Mouse (Mus musculus): ENCODE results near the gene Olfr1462. TPM values are rescaled to one million over a fixed set of nuclear protein-coding genes. Genes with fewer than 3 reads are reported as not detected.

Olfr1462 gene
- polyA plus RNA-seq (2015; fragmentation: Nextera tagmentation; extraction: Ambion mirVana) = not detected in 2 replicates

GRCm38 (mm10) chr19:13185434-13185833 lies at the start of gene Olfr1462:
Gene Olfr1462, plus strand, starts transcription at chr19:13185734.
- WGBS = 86% methylated on average over 1 of the region's 1 CpGs
- no peak for ATAC-seq (ENCODE audit: low FRiP score)
- no peak within 1 kb of the TSS for H3K9ac ChIP-seq
- peaks cover 11% of the 10 kb centered on the region for H3K9me3 ChIP-seq
- no peaks in the 10 kb centered on the region for H3K4me1 ChIP-seq (replicated peaks)
- H3K27ac ChIP-seq = no peak within 1 kb of the TSS
- no peak within 1 kb of the TSS for H3K4me2 ChIP-seq
- no peaks in the 10 kb centered on the region for H3K27me3 ChIP-seq
- no peak within 1 kb of the TSS for H3K4me3 ChIP-seq
- H3K36me3 ChIP-seq = no peaks in the 10 kb centered on the region

GRCm38 (mm10) chr19:13149449-13149848 lies 36.1 kb upstream of the Olfr1462 start, which contains the start of gene Olfr1459:
Gene Olfr1459, minus strand, starts transcription at chr19:13149549.
- H3K36me3 ChIP-seq = no peaks in the 10 kb centered on the region
- H3K27me3 ChIP-seq = no peaks in the 10 kb centered on the region
- H3K27ac ChIP-seq = no peak within 1 kb of the TSS
- no peaks in the 10 kb centered on the region for H3K4me1 ChIP-seq (replicated peaks)
- 75% methylated on average over 1 of the region's 1 CpGs for WGBS
- no peak within 1 kb of the TSS for H3K9ac ChIP-seq
- no peak for ATAC-seq (ENCODE audit: low FRiP score)
- H3K4me2 ChIP-seq = no peak within 1 kb of the TSS
- peaks cover 14% of the 10 kb centered on the region; the same call in 1 of the 2 replicates for H3K9me3 ChIP-seq
- no peak within 1 kb of the TSS for H3K4me3 ChIP-seq

GRCm38 (mm10) chr19:13162700-13163099 lies 22.8 kb upstream of the Olfr1462 start, which contains the start of gene Olfr1461:
Gene Olfr1461, plus strand, starts transcription at chr19:13163000.
- no peaks in the 10 kb centered on the region for H3K27me3 ChIP-seq
- no peak within 1 kb of the TSS for H3K4me3 ChIP-seq
- H3K36me3 ChIP-seq = no peaks in the 10 kb centered on the region
- H3K4me2 ChIP-seq = no peak within 1 kb of the TSS
- H3K9me3 ChIP-seq = peaks cover 5% of the 10 kb centered on the region
- WGBS = 60% methylated on average over 1 of the region's 1 CpGs
- no peak within 1 kb of the TSS for H3K9ac ChIP-seq
- no peak for ATAC-seq (ENCODE audit: low FRiP score)
- no peak within 1 kb of the TSS for H3K27ac ChIP-seq
- H3K4me1 ChIP-seq (replicated peaks) = no peaks in the 10 kb centered on the region

- no peak for ATAC-seq (ENCODE audit: low FRiP score)
These were observed 36.1 kb downstream of the Olfr1462 start for GRCm38 (mm10) chr19:13221666-13222065.

DNA sequence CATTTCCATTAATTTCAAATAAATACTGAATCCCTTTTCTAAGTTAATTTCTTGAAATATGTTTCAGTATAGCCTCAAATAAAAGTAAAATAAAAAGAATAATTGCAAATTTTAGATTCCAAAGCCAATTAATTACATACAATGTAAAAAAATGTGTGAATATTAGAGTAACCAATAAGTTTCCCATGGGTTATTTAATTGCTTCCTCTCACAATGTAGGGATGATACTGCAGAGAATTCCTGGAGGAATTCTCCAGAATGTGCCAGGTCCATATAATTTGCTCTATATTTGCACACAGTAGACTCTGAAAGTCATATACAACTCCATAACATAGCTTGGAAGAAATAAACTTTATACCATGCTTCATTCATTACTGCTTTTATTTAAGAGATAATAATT lies 45.5 kb downstream of the Olfr1462 start, which contains the start of gene Olfr1463:
TSS of gene Olfr1463 (plus strand) at position 301 of the 400 bp plus-strand sequence.
- Histone ChIP-seq H3K9me3 (peaks cover 21% of the 10 kb centered on the region), H3K27ac (no peak within 1 kb of the TSS), H3K36me3 (no peaks in the 10 kb centered on the region), H3K4me2 (no peak within 1 kb of the TSS), H3K4me3 (no peak within 1 kb of the TSS), H3K9ac (no peak within 1 kb of the TSS), H3K27me3 (no peaks in the 10 kb centered on the region), H3K4me1 (replicated peaks) (no peaks in the 10 kb centered on the region)
- no peak for ATAC-seq (ENCODE audit: low FRiP score)

More at GRCm38 (mm10) chr19:13221666-13222065, 36.1 kb downstream of the Olfr1462 start:
- no peaks in the 10 kb centered on the region for H3K36me3 ChIP-seq
- no peaks in the 10 kb centered on the region for H3K4me1 ChIP-seq (replicated peaks)
- H3K4me2 ChIP-seq = no peak overlapping the region
- no peak overlapping the region for H3K4me3 ChIP-seq
- H3K27ac ChIP-seq = no peak overlapping the region
- H3K9me3 ChIP-seq = peaks cover 26% of the 10 kb centered on the region
- WGBS = 91% methylated on average over 11 of the region's 11 CpGs
- H3K27me3 ChIP-seq = no peaks in the 10 kb centered on the region
- no peak overlapping the region for H3K9ac ChIP-seq

Other genes with a start within 250 kb of the Olfr1462 start
- gene Olfr1450, start 235.5 kb upstream of the Olfr1462 start, polyA plus RNA-seq (2015; fragmentation: Nextera tagmentation; extraction: Ambion mirVana) = not detected in 2 replicates
- not detected in 2 replicates for gene Olfr1451, start 190.7 kb upstream of the Olfr1462 start, polyA plus RNA-seq (2015; fragmentation: Nextera tagmentation; extraction: Ambion mirVana)
- gene Olfr1453, start 157.4 kb upstream of the Olfr1462 start, polyA plus RNA-seq (2015; fragmentation: Nextera tagmentation; extraction: Ambion mirVana) = not detected in 2 replicates
- not detected in 2 replicates for gene Olfr1454, start 125.1 kb upstream of the Olfr1462 start, polyA plus RNA-seq (2015; fragmentation: Nextera tagmentation; extraction: Ambion mirVana)
- gene Olfr1457, start 87.8 kb upstream of the Olfr1462 start, polyA plus RNA-seq (2015; fragmentation: Nextera tagmentation; extraction: Ambion mirVana) = not detected in 2 replicates
- gene Olfr1458, start 79.0 kb upstream of the Olfr1462 start, polyA plus RNA-seq (2015; fragmentation: Nextera tagmentation; extraction: Ambion mirVana) = not detected in 2 replicates
- gene Olfr1459, start 36.2 kb upstream of the Olfr1462 start, polyA plus RNA-seq (2015; fragmentation: Nextera tagmentation; extraction: Ambion mirVana) = not detected in 2 replicates
- gene Olfr1461, start 22.7 kb upstream of the Olfr1462 start, polyA plus RNA-seq (2015; fragmentation: Nextera tagmentation; extraction: Ambion mirVana) = not detected in 2 replicates
- gene Olfr1463, start 45.6 kb downstream of the Olfr1462 start, polyA plus RNA-seq (2015; fragmentation: Nextera tagmentation; extraction: Ambion mirVana) = not detected in 2 replicates
- gene Olfr1465, start 129.8 kb downstream of the Olfr1462 start, polyA plus RNA-seq (2015; fragmentation: Nextera tagmentation; extraction: Ambion mirVana) = not detected in 2 replicates
- not detected in 2 replicates for gene Olfr1466, start 153.1 kb downstream of the Olfr1462 start, polyA plus RNA-seq (2015; fragmentation: Nextera tagmentation; extraction: Ambion mirVana)
- gene Olfr1467, start 176.5 kb downstream of the Olfr1462 start, polyA plus RNA-seq (2015; fragmentation: Nextera tagmentation; extraction: Ambion mirVana) = not detected in 2 replicates
- gene Olfr1469, start 222.1 kb downstream of the Olfr1462 start, polyA plus RNA-seq (2015; fragmentation: Nextera tagmentation; extraction: Ambion mirVana) = not detected in 2 replicates